Mouse (Mus musculus) MEL (cell line): ENCODE results near the gene Gnaq.

Source experiments
- CTCF ChIP-seq, 3 experiments: IDR thresholded peaks in 2 of 3; conservative IDR thresholded peaks in 1 of 3; 2 replicates each; pipeline ENCODE4 v1.5.1; 2011 to 2012; ENCODE audit warnings: low read length in 3 of 3, low read depth in 2 of 3, mild to moderate bottlenecking in 2 of 3, improper control_type of control experiment in 1 of 3, inconsistent platforms in 1 of 3, mixed read lengths in 1 of 3, moderate library complexity in 1 of 3; ENCODE audit not compliant: control insufficient read depth in 1 of 3, insufficient read depth in 1 of 3, poor library complexity in 1 of 3, severe bottlenecking in 1 of 3
- EP300 ChIP-seq, 2 experiments: IDR thresholded peaks; 2 replicates each; pipeline ENCODE4 v1.6.1; 2011; ENCODE audit warnings: improper control_type of control experiment in 2 of 2, low read length in 2 of 2, low read depth in 1 of 2, mild to moderate bottlenecking in 1 of 2
- MAX ChIP-seq: IDR thresholded peaks from 2 replicates; pipeline ENCODE4 v1.6.1; 2011; ENCODE audit warnings: low read length, improper control_type of control experiment
- MEF2A ChIP-seq: IDR thresholded peaks from 2 replicates; pipeline ENCODE4 v1.6.1; 2014; ENCODE audit warnings: low read depth, mild to moderate bottlenecking, inconsistent platforms, low read length, improper control_type of control experiment; ENCODE audit not compliant: poor library complexity, insufficient replicate concordance, severe bottlenecking; ENCODE audit errors: extremely low read depth
- POLR2A ChIP-seq, 2 experiments: IDR thresholded peaks; 2 replicates each; pipeline ENCODE4 v1.6.1; 2011 to 2012; ENCODE audit warnings: low read length in 2 of 2, mild to moderate bottlenecking in 2 of 2, control low read depth in 1 of 2, improper control_type of control experiment in 1 of 2, low read depth in 1 of 2, moderate library complexity in 1 of 2; ENCODE audit not compliant: control insufficient read depth in 1 of 2, insufficient read depth in 1 of 2, poor library complexity in 1 of 2
- POLR2AphosphoS2 ChIP-seq: IDR thresholded peaks from 2 replicates; pipeline ENCODE4 v1.6.1; 2011; ENCODE audit warnings: low read length, improper control_type of control experiment
- POLR2AphosphoS5 ChIP-seq: IDR thresholded peaks from 2 replicates; pipeline ENCODE4 v1.6.1; 2012; ENCODE audit warnings: low read depth, borderline replicate concordance, mild to moderate bottlenecking, inconsistent platforms, low read length, moderate library complexity, mixed read lengths

DNA sequence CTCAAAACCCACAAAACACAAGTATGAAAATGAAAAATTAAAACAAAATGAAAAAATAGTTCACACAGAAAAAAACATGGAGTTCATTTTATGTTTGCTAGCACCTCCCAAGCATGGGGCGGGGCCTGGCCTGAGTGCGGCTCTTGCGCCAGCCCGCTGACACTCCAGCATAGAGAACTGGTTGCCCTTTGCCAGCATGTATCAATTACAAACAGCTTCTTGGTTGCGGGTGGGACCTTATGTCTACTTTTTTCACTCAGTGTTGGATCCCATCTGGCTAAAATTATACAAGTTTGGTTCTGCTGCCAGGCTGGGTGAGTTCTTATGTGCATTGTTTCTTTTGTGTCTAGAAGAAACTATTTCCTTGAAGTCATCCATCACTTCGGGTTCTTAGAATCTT lies 14.8 kb downstream of the Gnaq start:
- no peak for TF ChIP-seq CTCF (IDR thresholded peaks at IDR 0.05 in 2 of 3, conservative IDR thresholded peaks at IDR 0.05 in 1 of 3; ENCODE audit: control insufficient read depth in 1 of 3, insufficient read depth in 1 of 3, low read depth in 2 of 3, low read length in 3 of 3, poor library complexity in 1 of 3, severe bottlenecking in 1 of 3)
- no peak for TF ChIP-seq POLR2A (IDR thresholded peaks at IDR 0.05; ENCODE audit: control insufficient read depth in 1 of 2, insufficient read depth in 1 of 2, low read depth in 1 of 2, low read length in 2 of 2, poor library complexity in 1 of 2)
- no peak for TF ChIP-seq MEF2A
- TF ChIP-seq EP300 (IDR thresholded peaks at IDR 0.05; ENCODE audit: low read depth in 1 of 2, low read length in 2 of 2) = no peak
- TF ChIP-seq POLR2AphosphoS2 = no peak
- no peak for TF ChIP-seq MAX
- no peak for TF ChIP-seq POLR2AphosphoS5
